Comparison of ENCODE assay signal across 19 mouse cellular contexts in the genomic region with DNA sequence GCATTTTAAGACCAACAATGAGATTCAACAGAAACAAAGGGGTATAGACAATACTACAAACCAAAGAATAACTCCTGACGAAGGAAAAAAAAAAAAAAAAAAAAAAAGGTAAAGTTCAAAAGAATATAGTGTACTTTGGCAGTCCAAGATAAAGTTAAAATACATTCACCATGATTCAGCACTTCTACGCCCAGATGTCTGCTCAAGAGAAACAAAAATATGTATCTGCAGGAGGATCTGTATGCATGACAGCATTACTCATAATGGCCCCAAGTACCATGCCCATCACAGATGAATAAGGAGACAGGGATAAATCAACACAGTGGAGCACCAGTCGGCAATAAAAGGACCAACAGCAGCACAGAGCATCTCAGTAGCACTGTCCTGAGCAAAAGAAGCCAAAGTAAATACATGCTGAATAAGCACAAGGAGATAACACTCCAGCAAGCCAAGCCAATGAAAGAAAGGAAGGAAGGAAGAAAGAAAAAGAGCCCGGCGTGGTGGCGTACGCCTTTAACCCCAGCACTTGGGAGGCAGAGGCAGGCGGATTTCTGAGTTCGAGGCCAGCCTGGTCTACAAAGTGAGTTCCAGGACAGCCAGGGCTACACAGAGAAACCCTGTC. TPM values are rescaled to one million over a fixed set of nuclear protein-coding genes. Genes with fewer than 3 reads are reported as not detected.
DNase-seq lines count a peak whose midpoint lies in the region; ATAC-seq and TF ChIP-seq lines count a peak whose summit lies in the region.
"Had no signal": no experiment of that assay in that cellular context is flagged by ENCODE, and none has a peak within 500 bp of the region (broad histone marks: within the 10 kb centered on the region; RNA-seq: fewer than 3 reads in every experiment).

No protein-coding gene starts in this region.

- 70% methylated on average over 9 of the region's 9 CpGs for WGBS in heart, embryonic 13.5 days
- WGBS in liver, postnatal 0 days (ENCODE audit: insufficient replicate concordance), result 60% methylated on average over 9 of the region's 9 CpGs
- 88% methylated on average over 9 of the region's 9 CpGs for WGBS in intestine, embryonic 15.5 days
- WGBS in stomach, postnatal 0 days, result 72% methylated on average over 9 of the region's 9 CpGs
- 91% methylated on average over 9 of the region's 9 CpGs for WGBS in forebrain, postnatal 0 days

- no peak for DNase-seq in heart, adult 11 months
- peak; percentile 64 for DNase-seq in MEL-GATA-1-ER (ENCODE audit: extremely low read depth, low read depth)
- DNase-seq in liver, postnatal 0 days, result no peak
- DNase-seq in stomach, postnatal 0 days (ENCODE audit: low spot score), result no peak
- no peak for DNase-seq in forebrain, postnatal 0 days
- DNase-seq: cerebellum, postnatal 10 days; embryo, embryonic 11 days; gastrocnemius, postnatal 10 days; heart, adult 2 months; heart, postnatal 10 days; kidney, postnatal 10 days; layer of hippocampus, postnatal 36 days had no signal

- no peaks in the 10 kb centered on the region for H3K9me3 ChIP-seq in heart, embryonic 13.5 days
- H3K9me3 ChIP-seq in liver, postnatal 0 days (ENCODE audit: low read length), result no peaks in the 10 kb centered on the region
- H3K9me3 ChIP-seq in intestine, embryonic 15.5 days, result no peaks in the 10 kb centered on the region
- H3K9me3 ChIP-seq in stomach, postnatal 0 days (ENCODE audit: control insufficient read depth, low read length), result no peaks in the 10 kb centered on the region
- no peaks in the 10 kb centered on the region for H3K9me3 ChIP-seq in forebrain, postnatal 0 days (ENCODE audit: low read length)
- H3K9me3 ChIP-seq: hindbrain, embryonic 12.5 days had no signal

- H3K27me3 ChIP-seq in heart, embryonic 13.5 days (replicated peaks), result peaks cover 31% of the 10 kb centered on the region
- H3K27me3 ChIP-seq in liver, postnatal 0 days (ENCODE audit: insufficient read depth, low read length), result no peaks in the 10 kb centered on the region
- H3K27me3 ChIP-seq in intestine, embryonic 15.5 days (replicated peaks), result no peaks in the 10 kb centered on the region
- no peaks in the 10 kb centered on the region for H3K27me3 ChIP-seq in stomach, postnatal 0 days (ENCODE audit: control insufficient read depth, insufficient read depth, low read length)
- H3K27me3 ChIP-seq in forebrain, postnatal 0 days (ENCODE audit: insufficient read depth, low read length), result no peaks in the 10 kb centered on the region
- H3K27me3 ChIP-seq: hindbrain, embryonic 12.5 days had no signal

- H3K4me2 ChIP-seq in heart, embryonic 13.5 days, result peak overlapping the region; percentile 25
- H3K4me2 ChIP-seq in liver, postnatal 0 days (ENCODE audit: low read depth, low read length), result no peak overlapping the region
- H3K4me2 ChIP-seq in intestine, embryonic 15.5 days (replicated peaks), result no peak overlapping the region
- no peak overlapping the region for H3K4me2 ChIP-seq in stomach, postnatal 0 days (replicated peaks; ENCODE audit: low read depth)
- H3K4me2 ChIP-seq in forebrain, postnatal 0 days (ENCODE audit: low read depth), result no peak overlapping the region
- H3K4me2 ChIP-seq: hindbrain, embryonic 12.5 days had no signal

- H3K36me3 ChIP-seq in heart, embryonic 13.5 days, result no peaks in the 10 kb centered on the region
- H3K36me3 ChIP-seq in liver, postnatal 0 days (replicated peaks; ENCODE audit: insufficient read depth, low read length), result no peaks in the 10 kb centered on the region
- H3K36me3 ChIP-seq in intestine, embryonic 15.5 days, result no peaks in the 10 kb centered on the region
- no peaks in the 10 kb centered on the region for H3K36me3 ChIP-seq in stomach, postnatal 0 days (ENCODE audit: control insufficient read depth, insufficient read depth, low read length)
- no peaks in the 10 kb centered on the region for H3K36me3 ChIP-seq in forebrain, postnatal 0 days (ENCODE audit: insufficient read depth)
- H3K36me3 ChIP-seq: hindbrain, embryonic 12.5 days had no signal

- H3K27ac ChIP-seq in heart, embryonic 13.5 days (replicated peaks), result peak overlapping the region; percentile 36; the same call in 1 of the 2 replicates
- H3K27ac ChIP-seq in liver, postnatal 0 days (ENCODE audit: low read depth), result peak overlapping the region; percentile 13; the same call in 1 of the 2 replicates
- no peak overlapping the region for H3K27ac ChIP-seq in intestine, embryonic 15.5 days
- no peak overlapping the region for H3K27ac ChIP-seq in stomach, postnatal 0 days (replicated peaks)
- no peak overlapping the region for H3K27ac ChIP-seq in forebrain, postnatal 0 days (ENCODE audit: low read depth, low read length)
- H3K27ac ChIP-seq: heart, adult 2 months; hindbrain, embryonic 12.5 days; macrophage had no signal

- no peak overlapping the region for H3K9ac ChIP-seq in heart, embryonic 13.5 days
- no peak overlapping the region for H3K9ac ChIP-seq in liver, postnatal 0 days (replicated peaks)
- no peak overlapping the region for H3K9ac ChIP-seq in intestine, embryonic 15.5 days
- H3K9ac ChIP-seq in stomach, postnatal 0 days (ENCODE audit: low read length), result no peak overlapping the region
- H3K9ac ChIP-seq in forebrain, postnatal 0 days, result no peak overlapping the region
- H3K9ac ChIP-seq: hindbrain, embryonic 12.5 days had no signal

- TF ChIP-seq EP300 in liver, postnatal 0 days (IDR thresholded peaks at IDR 0.05; ENCODE audit: low read depth), result 0 out of 2 replicates have a peak, but pooled peaks have one; percentile 15
- TF ChIP-seq EP300 in stomach, postnatal 0 days (optimal IDR thresholded peaks at IDR 0.05), result no peak

- no peak for TF ChIP-seq CTCF in liver, postnatal 0 days (IDR thresholded peaks at IDR 0.05; ENCODE audit: low read depth)
- no peak for TF ChIP-seq CTCF in stomach, postnatal 0 days (IDR thresholded peaks at IDR 0.05; ENCODE audit: low read depth)
- TF ChIP-seq CTCF in forebrain, postnatal 0 days (IDR thresholded peaks at IDR 0.05; ENCODE audit: low read depth), result no peak

- peak; percentile 29; the same call in 1 of the 2 replicates for ATAC-seq in heart, embryonic 13.5 days (ENCODE audit: extremely low read depth, insufficient number of reproducible peaks, low FRiP score, low TSS enrichment)
- peak; percentile 46 for ATAC-seq in erythroblast, adult 5-6 weeks (replicated peaks; ENCODE audit: low FRiP score, poor library complexity, severe bottlenecking)
- peak; percentile 36 for ATAC-seq in liver, postnatal 0 days
- ATAC-seq in intestine, embryonic 15.5 days, result no peak
- no peak for ATAC-seq in stomach, postnatal 0 days (ENCODE audit: low FRiP score, low TSS enrichment)
- ATAC-seq in forebrain, postnatal 0 days, result no peak
- ATAC-seq: midbrain, embryonic 16.5 days had no signal

- peaks cover 22% of the 10 kb centered on the region for H3K4me1 ChIP-seq in heart, embryonic 13.5 days
- peaks cover 26% of the 10 kb centered on the region for H3K4me1 ChIP-seq in liver, postnatal 0 days (ENCODE audit: insufficient read depth)
- H3K4me1 ChIP-seq in intestine, embryonic 15.5 days (replicated peaks), result peaks cover 7% of the 10 kb centered on the region
- no peaks in the 10 kb centered on the region for H3K4me1 ChIP-seq in stomach, postnatal 0 days (replicated peaks; ENCODE audit: control insufficient read depth, insufficient read depth)
- H3K4me1 ChIP-seq in forebrain, postnatal 0 days (ENCODE audit: insufficient read depth), result peaks cover 11% of the 10 kb centered on the region

- H3K4me3 ChIP-seq in heart, embryonic 13.5 days, result no peak overlapping the region
- no peak overlapping the region for H3K4me3 ChIP-seq in liver, postnatal 0 days (ENCODE audit: low read depth, low read length)
- H3K4me3 ChIP-seq in intestine, embryonic 15.5 days (replicated peaks), result no peak overlapping the region
- no peak overlapping the region for H3K4me3 ChIP-seq in stomach, postnatal 0 days (ENCODE audit: low read depth, low read length)
- no peak overlapping the region for H3K4me3 ChIP-seq in forebrain, postnatal 0 days (ENCODE audit: low read depth, low read length)
- H3K4me3 ChIP-seq: heart, adult 2 months; hindbrain, embryonic 12.5 days had no signal

RNA-seq across cellular contexts. Expression of gene Slc1a4, which starts 7.3 kb away (rescaled TPM):
- polyA plus RNA-seq in heart, embryonic 13.5 days (2015; fragmentation: Nextera tagmentation; extraction: Ambion mirVana), result 7.8 and 8.1 TPM in 2 replicates
- total RNA-seq in erythroblast, adult 5-6 weeks (2015; ENCODE audit: low replicate concordance), result not detected in 2 replicates
- 0.28 and 1.0 TPM in 2 replicates for total RNA-seq in erythroblast, adult 5-6 weeks (2017; ENCODE audit: low replicate concordance)
- 6.7 and 8.2 TPM in 2 replicates for polyA plus RNA-seq in liver, postnatal 0 days (2015; fragmentation: Nextera tagmentation; extraction: Ambion mirVana)
- 12.5 and 13.1 TPM in 2 replicates for polyA plus RNA-seq in intestine, embryonic 15.5 days (2015; fragmentation: Nextera tagmentation; extraction: Ambion mirVana)
- polyA plus RNA-seq in stomach, postnatal 0 days (2015; fragmentation: Nextera tagmentation; extraction: Ambion mirVana), result 7.2 and 8.7 TPM in 2 replicates
- total RNA-seq in forebrain, postnatal 0 days (2014; rRNA removed), result 123 and 164 TPM in 2 replicates
- 57.4 and 70.1 TPM in 2 replicates for polyA plus RNA-seq in forebrain, postnatal 0 days (2015; fragmentation: Nextera tagmentation; extraction: Ambion mirVana)
- total RNA-seq: neutrophil, adult 5-6 weeks had no signal

Comparison
In these comparisons a context has a peak if more than half of its experiments do, and no peak if none do; other contexts are left out.
1. ATAC-seq: peak in heart, embryonic 13.5 days (single experiment), erythroblast, adult 5-6 weeks (single experiment) and liver, postnatal 0 days (single experiment); none in intestine, embryonic 15.5 days (single experiment), stomach, postnatal 0 days (single experiment) and forebrain, postnatal 0 days (single experiment).
2. H3K27ac ChIP-seq: peak in heart, embryonic 13.5 days (single experiment) and liver, postnatal 0 days (single experiment); none in intestine, embryonic 15.5 days (single experiment), stomach, postnatal 0 days (single experiment) and forebrain, postnatal 0 days (single experiment).